Mouse (Mus musculus) liver, embryonic 14.5 days (tissue): ENCODE measurements around the gene Mllt3.

Experiments
- CTCF ChIP-seq: IDR thresholded peaks from 2 replicates; pipeline ENCODE4 v1.5.1; 2016; ENCODE audit warnings: antibody characterized with exemption, low read depth, control low read depth
- EP300 ChIP-seq: IDR thresholded peaks from 2 replicates; pipeline ENCODE4 v1.6.1; 2016; ENCODE audit warnings: antibody characterized with exemption, low read depth

GRCm38 (mm10) chr4:88032151-88033098, 739 bp downstream of the Mllt3 start:
- TF ChIP-seq CTCF (no peak), EP300 (no peak)
